Mouse (Mus musculus) 3134 (cell line): ENCODE results near the gene Gapt.

Experiments used
- DNase-seq: peaks from one replicate; pipeline ENCODE4 v3.0.0-alpha.2; 2011; ENCODE audit warnings: low spot score; ENCODE audit not compliant: insufficient read length; ENCODE audit errors: extremely low read depth

Gapt gene

DNA sequence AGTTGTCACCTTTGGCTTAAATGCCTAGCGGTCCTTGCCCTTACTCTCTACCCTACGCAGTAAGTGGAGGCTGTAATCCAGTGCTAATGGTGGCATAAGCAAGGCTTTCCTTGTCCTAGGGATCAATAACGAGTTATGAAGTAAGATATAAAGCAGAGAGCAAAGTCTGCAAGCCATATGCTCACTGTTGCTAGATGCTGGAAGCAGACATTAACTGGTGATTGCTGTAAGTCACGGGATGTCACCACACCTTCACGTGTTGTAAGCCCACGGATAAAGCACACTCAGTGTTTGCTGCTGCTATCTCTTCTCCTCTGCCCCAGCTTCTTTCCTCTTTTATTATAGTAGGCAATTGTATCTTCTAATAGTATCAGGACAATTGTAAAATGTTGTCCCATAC is 5.9 kb downstream of the Gapt start:
- no peak for DNase-seq

DNA sequence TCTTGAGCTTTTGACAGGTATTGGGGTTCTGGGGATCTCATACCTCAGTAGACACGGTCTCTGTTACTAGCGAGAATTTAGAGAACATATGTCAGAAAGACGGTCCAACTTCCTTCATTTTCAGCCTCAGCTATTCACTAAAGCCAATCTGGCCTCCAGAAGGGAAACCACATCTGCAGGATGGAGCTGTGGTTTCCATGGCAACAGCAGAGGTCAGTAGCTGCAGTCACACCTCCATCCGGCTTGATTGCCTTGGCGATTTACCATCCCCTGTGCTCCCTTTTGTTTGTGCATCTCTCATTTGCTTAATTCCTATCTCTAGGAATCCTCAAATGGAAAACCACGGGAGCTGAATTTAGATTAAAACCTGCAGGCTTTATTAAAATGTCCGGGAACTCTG is 10.3 kb downstream of the Gapt start:
- DNase-seq, result no peak

DNA sequence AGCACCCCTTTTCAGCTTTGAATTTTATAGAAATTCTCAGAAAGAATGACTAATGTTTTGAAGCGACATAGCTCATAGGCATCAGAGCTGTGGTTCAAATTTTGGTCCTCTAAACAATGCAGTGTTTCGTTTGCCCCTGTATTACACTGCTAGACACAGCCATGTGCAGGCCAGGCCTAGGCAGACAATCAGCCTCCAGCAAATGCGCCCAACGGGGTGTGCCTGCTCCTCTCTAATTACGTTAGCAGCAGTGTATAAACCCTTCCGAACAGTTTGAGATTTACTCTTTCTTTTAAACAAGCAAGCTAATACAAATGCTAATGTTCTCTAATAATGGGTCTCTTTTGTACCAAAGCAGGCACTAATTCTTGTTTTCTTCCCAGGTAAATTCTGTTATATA is 14.4 kb downstream of the Gapt start:
- DNase-seq, result no peak

DNA sequence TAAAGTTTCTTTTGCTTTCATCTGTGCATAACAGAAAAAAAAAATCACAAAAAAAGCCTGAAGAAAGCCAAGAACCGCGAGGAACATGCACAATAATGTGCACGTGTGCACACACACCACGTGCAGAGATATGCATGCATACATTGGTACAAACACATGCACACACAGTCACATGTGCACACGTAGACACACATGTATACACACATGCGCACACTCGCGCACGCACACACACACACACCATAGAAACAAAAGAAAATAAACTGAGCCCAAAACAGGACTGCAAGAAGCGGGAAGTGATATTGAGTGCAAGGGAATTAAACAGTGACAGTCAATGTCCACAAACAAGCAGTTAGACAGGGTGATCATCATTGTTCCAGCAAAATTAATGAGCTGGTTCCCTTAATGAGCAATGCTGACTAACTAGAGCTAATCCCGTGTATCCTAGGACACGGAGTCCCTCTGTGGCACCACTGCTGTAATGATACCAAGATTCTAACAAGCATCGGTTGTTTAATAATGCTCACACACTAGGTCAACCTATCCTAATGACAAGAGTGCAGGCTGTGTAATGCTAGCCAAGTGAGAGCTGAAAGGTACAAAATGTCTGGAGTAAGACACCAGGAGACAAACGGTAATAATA is 23.9 kb downstream of the Gapt start:
- no peak for DNase-seq

DNA sequence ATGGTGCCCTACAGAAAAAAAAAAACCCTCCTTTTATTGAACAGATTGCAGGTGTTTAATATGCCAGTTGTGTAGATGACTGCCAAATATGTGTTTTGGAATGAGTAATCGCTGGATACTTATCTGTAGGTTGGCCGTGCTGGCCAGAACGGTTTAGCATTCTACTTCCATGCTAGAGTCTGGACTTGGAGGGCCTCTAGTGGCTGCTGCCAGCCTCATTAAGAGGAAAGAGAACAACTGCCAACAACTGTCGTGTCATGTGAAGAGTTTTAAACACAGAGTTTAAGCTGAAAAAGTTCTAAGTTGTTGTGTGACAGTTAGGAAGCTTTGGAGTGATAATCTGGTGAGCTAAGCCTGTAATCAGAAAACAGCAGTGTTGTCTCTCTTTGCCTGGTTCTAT is 38.3 kb downstream of the Gapt start:
- no peak for DNase-seq

DNA sequence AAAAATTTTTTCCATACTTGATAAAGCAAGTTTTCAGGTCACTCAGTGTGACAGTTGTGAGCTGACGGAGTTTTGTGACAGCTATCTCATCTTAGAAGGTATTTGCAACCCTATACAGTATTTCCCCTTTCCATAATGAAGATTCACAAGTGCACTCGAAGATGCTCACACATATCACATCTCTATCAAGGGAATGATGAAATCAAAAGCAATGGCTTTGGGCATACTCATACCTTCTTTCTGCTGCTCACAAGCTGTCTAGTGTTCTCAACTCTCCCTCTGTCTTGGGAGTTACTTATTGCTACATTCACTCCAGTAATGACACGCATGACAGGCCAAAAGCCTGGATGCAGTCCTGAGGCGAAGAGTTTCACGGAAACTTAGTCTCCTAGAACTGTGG is 49.8 kb downstream of the Gapt start:
- no peak for DNase-seq
